Mouse (Mus musculus): Measurements from ENCODE around the gene Zfp943.
"Not testable (repeated sequence)": the region's sequence is repeated elsewhere in the genome, so short reads cannot be mapped to it uniquely, and the experiment has no call there.

Zfp943 gene

DNA sequence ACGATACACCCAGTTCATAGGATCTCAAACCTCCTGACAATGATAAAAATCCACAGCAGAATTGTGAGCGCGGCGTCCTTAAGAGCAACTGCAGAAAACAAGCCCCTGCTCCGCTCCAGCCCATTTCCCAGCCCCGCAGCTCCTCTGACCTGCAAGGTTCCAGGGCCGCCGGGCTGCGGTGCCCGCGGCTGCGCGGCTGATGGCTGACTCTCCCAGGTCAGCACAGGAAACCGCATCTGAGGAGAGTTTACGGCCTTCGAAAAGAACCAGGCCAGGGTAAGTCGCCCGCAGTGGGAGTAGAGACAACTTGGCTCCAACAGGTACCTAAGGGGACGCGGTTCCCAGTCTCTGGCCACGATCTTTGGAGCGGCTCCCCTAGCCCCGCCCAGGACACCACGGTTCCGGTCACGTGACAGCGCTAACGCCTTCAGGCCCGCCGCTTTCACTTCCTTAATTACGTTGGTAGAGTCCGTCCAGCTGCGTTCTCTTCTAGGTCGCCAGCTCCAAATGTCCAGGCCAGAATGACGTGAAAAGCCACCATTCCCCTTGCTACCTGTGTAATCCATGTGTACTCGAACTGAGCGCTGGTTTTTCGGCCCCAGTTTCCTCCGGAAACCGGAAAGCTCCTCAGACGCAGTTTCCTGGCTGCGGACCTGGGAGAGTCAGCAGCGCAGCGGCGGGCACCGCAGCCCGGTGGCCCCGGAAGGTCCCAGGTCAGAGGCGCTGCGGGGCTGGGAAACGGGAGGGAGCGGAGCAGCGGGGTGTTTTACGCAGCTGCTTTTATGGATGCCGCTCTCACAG is at the start of gene Zfp943, which contains the start of gene Zfp942:
Gene Zfp943 (plus strand): TSS at position 446 of the 801 bp plus-strand sequence.
Gene Zfp942 (minus strand): TSS at position 358 of the 801 bp plus-strand sequence.
- peak; percentile 51 for DNase-seq (ENCODE audit: low read depth, low spot score)

DNA sequence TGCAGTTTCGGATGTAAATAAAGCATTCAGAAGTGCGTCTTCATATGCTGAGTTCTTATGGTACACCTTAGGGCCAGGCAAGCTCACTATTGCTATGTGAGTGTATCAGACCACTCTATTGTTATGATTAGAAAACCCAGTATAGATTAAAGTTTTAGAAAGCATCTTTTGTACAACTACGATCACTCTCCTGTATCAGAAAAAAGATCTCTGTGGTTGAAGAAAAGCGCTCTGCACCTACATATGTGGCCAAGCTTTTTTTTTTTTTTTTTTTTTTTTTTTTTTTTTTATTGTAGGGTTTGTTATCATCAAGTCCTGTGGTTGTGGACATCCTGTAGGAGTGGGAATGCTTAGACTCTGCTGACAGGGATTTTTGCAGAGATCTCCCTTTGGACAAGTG is 950 bp downstream of the Zfp943 start:
- no peak for DNase-seq (ENCODE audit: low read depth, low spot score)

- DNase-seq (ENCODE audit: low read depth, low spot score), result not testable (repeated sequence)
These were observed 73.2 kb downstream of the Zfp943 start for GRCm38 (mm10) chr17:22035594-22035993.

DNA sequence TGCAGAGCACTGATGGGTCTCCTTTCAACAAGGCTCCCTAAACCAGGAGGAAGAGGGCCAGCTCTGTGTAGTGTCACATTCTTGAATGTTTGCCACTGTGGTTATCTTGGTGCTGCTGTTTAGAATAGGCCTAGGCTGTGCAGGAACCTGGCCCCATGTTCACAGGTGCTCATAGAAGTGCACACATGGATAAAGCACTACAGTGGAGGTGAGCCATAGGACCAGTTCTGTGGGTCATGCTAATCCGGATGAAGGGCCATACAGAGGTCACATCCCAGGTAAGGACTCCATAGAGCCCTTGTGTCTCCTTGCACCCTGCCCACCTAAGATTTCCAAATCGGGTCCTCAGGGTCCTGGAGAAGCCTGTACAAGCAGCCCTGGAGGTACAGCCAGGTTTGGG is 87.1 kb downstream of the Zfp943 start:
- no peak for DNase-seq (ENCODE audit: low read depth, low spot score)

GRCm38 (mm10) chr17:22053211-22053610 is 90.9 kb downstream of the Zfp943 start:
- no peak for DNase-seq (ENCODE audit: low read depth, low spot score)

GRCm38 (mm10) chr17:22081031-22081631 is 118.8 kb downstream of the Zfp943 start:
- peak; percentile 42 for DNase-seq (ENCODE audit: low read depth, low spot score)

GRCm38 (mm10) chr17:22083224-22083623 is 120.9 kb downstream of the Zfp943 start:
- not testable (repeated sequence) for DNase-seq (ENCODE audit: low read depth, low spot score)

GRCm38 (mm10) chr17:22118770-22119169 is 156.4 kb downstream of the Zfp943 start:
- no peak for DNase-seq (ENCODE audit: low read depth, low spot score)
